Mouse (Mus musculus) stomach, postnatal 0 days (tissue): ENCODE data around the gene Ppp1r27.

Experiments used
- CTCF ChIP-seq: IDR thresholded peaks from 2 replicates; pipeline ENCODE4 v1.5.1; 2016; ENCODE audit warnings: antibody characterized with exemption, low read depth, mild to moderate bottlenecking, moderate library complexity
- EP300 ChIP-seq: optimal IDR thresholded peaks from 2 replicates; pipeline ENCODE3; 2016; ENCODE audit warnings: antibody characterized with exemption

DNA sequence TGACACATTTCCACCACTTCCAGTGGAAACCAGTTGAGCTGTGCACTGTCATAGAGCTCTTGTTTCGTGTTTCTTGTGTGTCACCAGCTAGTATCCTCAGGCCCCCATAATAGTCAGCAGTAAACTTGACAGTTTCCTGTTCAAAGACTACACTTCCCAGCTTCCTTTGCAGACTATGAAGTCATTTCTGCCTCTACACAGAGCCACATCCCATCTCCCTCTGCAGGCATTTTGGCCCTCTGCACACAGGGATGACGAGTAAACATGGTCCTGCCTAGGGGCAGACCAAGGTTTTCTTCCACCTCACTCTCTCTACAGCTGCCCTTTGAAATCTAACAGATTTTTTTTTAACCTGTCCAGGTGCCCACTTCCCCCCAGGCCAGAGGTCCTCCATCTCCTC is 3.5 kb downstream of the Ppp1r27 start:
- peak; percentile 61 for TF ChIP-seq CTCF
- TF ChIP-seq EP300 = no peak
